Mouse (Mus musculus) Patski (cell line): ENCODE data around the gene Sema6d. TPM values are rescaled to one million over a fixed set of nuclear protein-coding genes. Genes with fewer than 3 reads are reported as not detected.

ENCODE experiments used
- ATAC-seq: fragments of 100-300 bp; one replicate; pipeline ENCODE4 v1.8.0; 2021
- CTCF ChIA-PET: fragments of 350-600 bp; sonication (Branson Sonifier 250); formaldehyde crosslinking; loops from one replicate; lab custom pipeline; 2022; ENCODE audit warnings: inconsistent platforms; lab: Charles Lee
- POLR2A ChIA-PET: fragments of 350-600 bp; sonication (Branson Sonifier 250); formaldehyde crosslinking; loops from one replicate; lab custom pipeline; 2022; ENCODE audit warnings: antibody characterized with exemption, inconsistent platforms; lab: Charles Lee
- DNase-seq: peaks from one replicate; pipeline ENCODE4 v3.0.0-alpha.2; 2011; ENCODE audit warnings: low read depth, low spot score
- H3K27me3 ChIP-seq: fragments of 371-371 bp; one replicate; pipeline ENCODE4 v1.5.1; 2021
- CTCF ChIP-seq: fragments of 100-300 bp; IDR thresholded peaks from one replicate; pipeline ENCODE4 v1.5.1; 2021
- in situ Hi-C: fragments of 300-500 bp; cut with MboI; formaldehyde crosslinking; loops from 3 replicates; pipeline ENCODE4 v1.11.1; 2018; ENCODE audit warnings: low pct_unique_long_range_greater_than_20kb, mixed read lengths
- polyA plus RNA-seq: library from polyadenylated mRNA; unstranded; gene quantifications from one replicate; pipeline ENCODE4 v1.2.3, GENCODE M21; 2021

Gene Sema6d
- polyA plus RNA-seq, 1 experiment from 2014 or later, result 2.7 TPM

DNA sequence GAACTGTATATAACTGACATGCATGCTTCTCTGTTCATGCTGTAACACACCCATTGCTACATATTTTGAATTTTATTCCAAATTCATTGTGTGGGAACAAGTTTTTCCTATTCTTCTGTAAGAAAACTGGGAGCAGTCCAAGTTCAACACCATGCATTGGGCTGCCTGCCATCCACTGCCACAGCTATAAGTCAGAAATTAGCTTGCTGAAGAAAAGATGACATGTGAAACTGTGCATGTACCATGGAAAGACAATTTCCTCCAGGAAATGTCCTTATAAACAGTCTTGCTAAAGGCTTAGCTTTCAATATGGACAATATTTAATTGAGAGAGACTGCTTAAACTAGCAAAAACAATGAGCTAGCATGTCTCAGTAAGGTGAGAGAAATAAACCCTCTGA lies 13.5 kb downstream of the Sema6d start:
- in situ Hi-C loops, result loop anchor here (5.0 to 10.0 kb wide), 2 partner anchors 819 to 1092 kb away; no protein-coding TSS in a partner anchor
- ATAC-seq (no peak), DNase-seq (no peak)
- no peak for TF ChIP-seq CTCF
- CTCF ChIA-PET, result interaction anchor here (1.1 to 1.6 kb wide), 3 partner anchors 18 to 1086 kb away, joined by 3 read pairs; no protein-coding TSS in a partner anchor
- POLR2A ChIA-PET, result no interaction called here
- H3K27me3 ChIP-seq, result no peaks in the 10 kb centered on the region

- ATAC-seq (no peak), DNase-seq (no peak)
- H3K27me3 ChIP-seq, result no peaks in the 10 kb centered on the region
- ChIA-PET CTCF (no interaction called here), POLR2A (no interaction called here)
- in situ Hi-C loops, result no loop called here
- no peak for TF ChIP-seq CTCF
Measured at GRCm38 (mm10) chr2:124118469-124119243, 28.9 kb downstream of the Sema6d start.

- H3K27me3 ChIP-seq, result no peaks in the 10 kb centered on the region
- POLR2A ChIA-PET, result no interaction called here
- no peak for DNase-seq
- CTCF ChIA-PET, result interaction anchor here (1.0 kb wide), 1 partner anchor 18 kb away, joined by 3 read pairs; no protein-coding TSS in a partner anchor
- in situ Hi-C loops, result no loop called here
- no peak for TF ChIP-seq CTCF
- no peak for ATAC-seq
Measured at GRCm38 (mm10) chr2:124120355-124120754, 30.6 kb downstream of the Sema6d start.

GRCm38 (mm10) chr2:124121539-124121938 lies 31.8 kb downstream of the Sema6d start:
- DNase-seq (no peak), ATAC-seq (no peak)
- H3K27me3 ChIP-seq, result no peaks in the 10 kb centered on the region
- POLR2A ChIA-PET, result no interaction called here
- CTCF ChIA-PET, result interaction anchor here (0.9 kb wide), 1 partner anchor 19 kb away, joined by 3 read pairs; no protein-coding TSS in a partner anchor
- TF ChIP-seq CTCF, result no peak
- in situ Hi-C loops, result no loop called here

DNA sequence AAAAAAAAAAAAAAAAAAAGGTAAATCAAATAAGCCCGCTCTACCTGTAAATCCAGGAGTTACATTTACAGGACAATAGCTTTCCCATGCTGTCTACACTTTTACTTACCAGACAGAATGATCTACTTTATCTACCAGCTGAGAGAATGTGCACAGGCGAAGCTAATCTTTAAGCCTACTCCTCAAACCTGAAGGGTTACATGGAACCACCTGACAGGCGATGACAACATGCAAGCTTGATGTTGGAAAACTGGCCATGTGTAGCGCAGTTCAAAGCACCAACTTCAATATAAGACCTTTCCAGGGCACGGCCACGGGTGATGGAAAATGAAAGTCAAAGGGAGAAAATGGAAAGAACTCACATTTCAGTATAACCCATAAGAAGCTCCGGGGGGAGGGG lies 35.7 kb downstream of the Sema6d start:
- ChIA-PET CTCF (interaction anchor here (1.3 kb wide), 1 partner anchor 14 kb away, joined by 3 read pairs; no protein-coding TSS in a partner anchor), POLR2A (interaction anchor here (0.6 kb wide), 1 partner anchor 665 kb away, joined by 3 read pairs; no protein-coding TSS in a partner anchor)
- DNase-seq (no peak), ATAC-seq (no peak)
- no peak for TF ChIP-seq CTCF
- in situ Hi-C loops, result no loop called here
- H3K27me3 ChIP-seq, result no peaks in the 10 kb centered on the region

DNA sequence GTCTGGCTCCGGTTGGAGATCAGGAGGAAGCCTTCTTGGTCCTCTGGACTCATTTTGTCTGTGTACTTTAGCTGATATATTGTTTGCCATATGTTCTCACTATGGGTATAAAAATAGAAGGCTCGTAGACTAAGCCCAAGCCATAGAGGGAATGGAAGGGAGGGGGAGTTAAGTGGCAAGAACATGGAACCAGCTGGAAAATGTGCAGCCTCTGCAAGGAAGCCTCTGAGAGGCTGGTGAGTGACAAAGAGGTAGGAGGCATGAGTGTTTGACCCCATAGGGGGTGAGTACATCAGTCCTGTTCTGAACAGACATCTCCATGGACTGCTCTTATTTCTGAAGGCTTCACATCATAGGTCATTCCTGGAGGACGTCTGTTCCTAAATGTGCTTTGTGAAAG lies 37.1 kb downstream of the Sema6d start:
- ChIA-PET CTCF (no interaction called here), POLR2A (no interaction called here)
- DNase-seq, result no peak
- no peaks in the 10 kb centered on the region for H3K27me3 ChIP-seq
- no peak for ATAC-seq
- TF ChIP-seq CTCF, result no peak
- in situ Hi-C loops, result no loop called here

DNA sequence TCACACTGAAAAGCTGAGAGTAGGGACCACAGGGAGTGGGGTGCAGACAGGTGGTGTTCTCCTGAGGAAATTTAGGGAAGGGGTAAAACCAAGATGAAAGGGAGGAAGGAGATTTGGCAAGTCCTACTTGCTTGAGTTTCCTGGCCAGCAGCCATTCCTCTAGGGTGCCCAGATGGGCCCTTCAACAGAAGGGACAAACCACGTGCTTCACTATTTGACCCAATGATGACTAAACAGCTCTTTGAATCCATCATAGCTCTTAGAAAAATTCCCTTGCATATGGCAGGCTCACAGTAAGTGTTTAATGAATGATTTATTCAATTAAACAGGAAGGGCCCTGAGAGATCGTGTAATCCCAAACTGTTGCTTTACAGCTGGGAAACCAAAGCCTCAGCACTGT lies 41.1 kb downstream of the Sema6d start:
- no peaks in the 10 kb centered on the region for H3K27me3 ChIP-seq
- in situ Hi-C loops, result no loop called here
- ATAC-seq (no peak), DNase-seq (no peak)
- ChIA-PET POLR2A (no interaction called here), CTCF (no interaction called here)
- no peak for TF ChIP-seq CTCF

DNA sequence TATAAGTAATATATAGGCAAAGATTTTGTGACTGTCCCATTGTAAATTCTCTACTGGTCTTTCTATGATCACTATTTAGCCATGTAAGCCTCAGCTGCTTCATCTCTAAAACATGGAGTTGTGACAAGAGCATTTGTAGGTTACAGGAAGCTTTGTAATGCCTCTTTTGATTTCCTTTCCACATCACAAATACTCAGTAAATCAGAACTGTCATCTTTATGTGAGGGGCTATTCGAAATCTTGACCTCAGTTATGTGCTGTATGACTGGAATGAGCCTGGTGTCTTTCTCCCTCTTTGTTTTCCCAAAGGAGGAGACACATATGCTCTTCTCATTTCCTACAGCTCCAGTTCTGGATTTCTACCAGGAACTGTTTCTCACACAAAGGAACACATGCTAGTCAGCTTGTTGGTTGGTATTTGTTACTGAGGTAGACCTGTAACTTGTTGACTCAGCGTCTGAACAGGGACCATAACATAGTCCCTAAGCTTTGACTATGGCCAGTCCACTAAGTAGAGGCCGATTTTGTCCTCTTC lies 51.8 kb downstream of the Sema6d start:
- H3K27me3 ChIP-seq, result no peaks in the 10 kb centered on the region
- ChIA-PET CTCF (no interaction called here), POLR2A (no interaction called here)
- no peak for ATAC-seq
- in situ Hi-C loops, result no loop called here
- DNase-seq, result no peak
- no peak for TF ChIP-seq CTCF

GRCm38 (mm10) chr2:124145528-124145927 lies 55.8 kb downstream of the Sema6d start:
- no peak for TF ChIP-seq CTCF
- peaks cover 3% of the 10 kb centered on the region for H3K27me3 ChIP-seq
- DNase-seq, result no peak
- in situ Hi-C loops, result no loop called here
- POLR2A ChIA-PET, result no interaction called here
- CTCF ChIA-PET, result no interaction called here
- no peak for ATAC-seq

DNA sequence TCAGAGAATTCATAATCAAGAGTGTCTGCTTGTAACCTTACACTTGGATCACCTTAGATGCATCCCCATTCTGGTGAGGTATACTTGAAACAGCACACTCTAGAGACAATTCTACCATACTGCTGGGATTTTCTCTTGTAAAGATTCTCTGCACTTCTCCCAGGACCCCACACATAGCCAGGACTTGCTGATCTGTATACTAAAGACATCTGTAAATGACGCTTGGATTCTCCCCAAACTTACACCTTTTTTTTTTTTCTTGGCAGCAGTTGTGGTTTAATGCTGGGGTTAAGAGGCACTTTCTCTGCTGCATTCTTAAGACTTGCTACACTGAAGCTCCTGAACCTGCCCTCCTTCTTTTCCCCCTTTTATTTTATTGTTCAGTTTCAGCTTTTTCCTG lies 68.4 kb downstream of the Sema6d start:
- DNase-seq (no peak), ATAC-seq (no peak)
- POLR2A ChIA-PET, result no interaction called here
- TF ChIP-seq CTCF, result no peak
- CTCF ChIA-PET, result no interaction called here
- in situ Hi-C loops, result no loop called here
- H3K27me3 ChIP-seq, result no peaks in the 10 kb centered on the region

GRCm38 (mm10) chr2:124162001-124162599 lies 72.3 kb downstream of the Sema6d start:
- POLR2A ChIA-PET, result no interaction called here
- CTCF ChIA-PET, result interaction anchor here (0.9 kb wide), 1 partner anchor 12 kb away, joined by 3 read pairs; no protein-coding TSS in a partner anchor
- ATAC-seq, result no peak
- in situ Hi-C loops, result no loop called here
- no peak for TF ChIP-seq CTCF
- DNase-seq, result no peak
- no peaks in the 10 kb centered on the region for H3K27me3 ChIP-seq
